Mouse (Mus musculus) intestine, postnatal 0 days (tissue): ENCODE measurements around the gene Ccl27b. TPM values are rescaled to one million over a fixed set of nuclear protein-coding genes. Genes with fewer than 3 reads are reported as not detected.
"Not testable (repeated sequence)": the region's sequence is repeated elsewhere in the genome, so short reads cannot be mapped to it uniquely, and the experiment has no call there.

Experiments used
- ATAC-seq: fragments of 200-750 bp; cut with Nextera tagmentation; 2 replicates; pipeline ENCODE4 v1.8.0; 2017; ENCODE audit warnings: mild to moderate bottlenecking, moderate TSS enrichment, moderate library complexity
- H3K27ac ChIP-seq: fragments of 300-500 bp; sonication (generic); 2 replicates; pipeline ENCODE4 v1.5.1; 2014; ENCODE audit warnings: mild to moderate bottlenecking, low read depth, low read length, moderate library complexity
- H3K27me3 ChIP-seq: fragments of 300-500 bp; sonication (generic); replicated peaks from 2 replicates; pipeline ENCODE4 v1.6.1; 2014; ENCODE audit warnings: low read length, mixed read lengths; ENCODE audit not compliant: control insufficient read depth, insufficient read depth
- H3K36me3 ChIP-seq: fragments of 300-500 bp; sonication (generic); 2 replicates; pipeline ENCODE4 v1.6.1; 2014; ENCODE audit warnings: mild to moderate bottlenecking, moderate library complexity; ENCODE audit not compliant: control insufficient read depth, insufficient read depth
- H3K4me1 ChIP-seq: fragments of 300-500 bp; sonication (generic); replicated peaks from 2 replicates; pipeline ENCODE4 v1.6.1; 2014; ENCODE audit warnings: antibody characterized with exemption, low read length, mixed read lengths; ENCODE audit not compliant: control insufficient read depth, insufficient read depth
- H3K4me2 ChIP-seq: fragments of 300-500 bp; sonication (generic); replicated peaks from 2 replicates; pipeline ENCODE4 v1.6.1; 2014; ENCODE audit warnings: low read depth, mild to moderate bottlenecking, moderate library complexity
- H3K4me3 ChIP-seq: fragments of 300-500 bp; sonication (generic); 2 replicates; pipeline ENCODE4 v1.5.1; 2014; ENCODE audit warnings: low read depth, low read length
- H3K9ac ChIP-seq: fragments of 300-500 bp; sonication (generic); 2 replicates; pipeline ENCODE4 v1.6.1; 2014; ENCODE audit warnings: mild to moderate bottlenecking, low read depth, low read length
- H3K9me3 ChIP-seq: fragments of 300-500 bp; sonication (generic); 2 replicates; pipeline ENCODE4 v1.6.1; 2016; ENCODE audit warnings: mixed run types; ENCODE audit not compliant: control insufficient read depth
- WGBS: fragments of 180-500 bp; shearing (Covaris S2); extraction: QIAGEN DNeasy Blood & Tissue Kit; methylation state at CpG from one replicate; pipeline ENCODE4 v1.1.7; 2014; 5-methylcytosine and 5-hydroxymethylcytosine counted together
- polyA plus RNA-seq: library from polyadenylated mRNA; unstranded; fragments of >200 nt; fragmentation: Nextera tagmentation; extraction: Ambion mirVana; gene quantifications from 2 replicates; pipeline ENCODE4 v1.2.1, GENCODE M21; 2015

The Ccl27b gene
- not detected in 2 replicates for polyA plus RNA-seq

- not testable (repeated sequence) for H3K9ac ChIP-seq, H3K27me3 ChIP-seq, H3K4me2 ChIP-seq, ATAC-seq, H3K27ac ChIP-seq, H3K36me3 ChIP-seq, H3K4me3 ChIP-seq, H3K4me1 ChIP-seq, H3K9me3 ChIP-seq
- WGBS = no CpG with 5 or more reads among the region's 9 CpGs
These were observed at the start of gene Ccl27b for GRCm38 (mm10) chr4:42654951-42655350. TSS of gene Ccl27b (plus strand) at chr4:42655251.

- H3K9me3 ChIP-seq, H3K4me1 ChIP-seq, H3K36me3 ChIP-seq, H3K4me2 ChIP-seq, H3K27me3 ChIP-seq, H3K4me3 ChIP-seq, ATAC-seq, H3K9ac ChIP-seq, H3K27ac ChIP-seq: not testable (repeated sequence)
- no CpG with 5 or more reads among the region's 5 CpGs for WGBS
These were observed 43.2 kb upstream of the Ccl27b start, which contains the start of gene Gm10591 for GRCm38 (mm10) chr4:42611895-42612294. TSS of gene Gm10591 (plus strand) at chr4:42612195.

- H3K4me3 ChIP-seq, H3K4me1 ChIP-seq, ATAC-seq, H3K4me2 ChIP-seq, H3K9ac ChIP-seq, H3K36me3 ChIP-seq, H3K27ac ChIP-seq, H3K27me3 ChIP-seq, H3K9me3 ChIP-seq: not testable (repeated sequence)
- WGBS = no CpG with 5 or more reads among the region's 8 CpGs
These were observed 25.6 kb upstream of the Ccl27b start, which contains the start of gene Gm2564 for GRCm38 (mm10) chr4:42629419-42629818. TSS of gene Gm2564 (plus strand) at chr4:42629719.

GRCm38 (mm10) chr4:42661793-42662192 lies 6.7 kb downstream of the Ccl27b start, which contains the start of gene Il11ra2:
TSS of gene Il11ra2 (minus strand) at chr4:42661893.
- H3K27me3 ChIP-seq, H3K4me2 ChIP-seq, H3K27ac ChIP-seq, ATAC-seq, H3K9me3 ChIP-seq, H3K9ac ChIP-seq, H3K4me3 ChIP-seq, H3K36me3 ChIP-seq, H3K4me1 ChIP-seq: not testable (repeated sequence)
- no CpG with 5 or more reads among the region's 3 CpGs for WGBS

GRCm38 (mm10) chr4:42675415-42675814 lies 20.4 kb downstream of the Ccl27b start:
- not testable (repeated sequence) for H3K9ac ChIP-seq, H3K4me2 ChIP-seq, H3K4me1 ChIP-seq, H3K4me3 ChIP-seq, H3K36me3 ChIP-seq, ATAC-seq, H3K9me3 ChIP-seq, H3K27me3 ChIP-seq, H3K27ac ChIP-seq
- no CpG with 5 or more reads among the region's 4 CpGs for WGBS

- H3K9me3 ChIP-seq, H3K27ac ChIP-seq, H3K4me2 ChIP-seq, H3K27me3 ChIP-seq, ATAC-seq, H3K4me3 ChIP-seq, H3K36me3 ChIP-seq, H3K9ac ChIP-seq, H3K4me1 ChIP-seq: not testable (repeated sequence)
- no CpG with 5 or more reads among the region's 7 CpGs for WGBS
These were observed 24.3 kb downstream of the Ccl27b start for GRCm38 (mm10) chr4:42679365-42679764.

GRCm38 (mm10) chr4:42680374-42681356 lies 25.6 kb downstream of the Ccl27b start:
- not testable (repeated sequence) for H3K4me2 ChIP-seq, H3K27me3 ChIP-seq, H3K4me1 ChIP-seq, ATAC-seq, H3K9ac ChIP-seq, H3K9me3 ChIP-seq, H3K36me3 ChIP-seq, H3K4me3 ChIP-seq, H3K27ac ChIP-seq
- WGBS = no CpG with 5 or more reads among the region's 32 CpGs

GRCm38 (mm10) chr4:42681473-42682182 lies 26.6 kb downstream of the Ccl27b start:
- not testable (repeated sequence) for H3K9ac ChIP-seq, H3K9me3 ChIP-seq, H3K27me3 ChIP-seq, H3K27ac ChIP-seq, H3K4me3 ChIP-seq, H3K4me2 ChIP-seq, H3K36me3 ChIP-seq, ATAC-seq, H3K4me1 ChIP-seq
- WGBS = no CpG with 5 or more reads among the region's 66 CpGs

- not testable (repeated sequence) for H3K36me3 ChIP-seq, H3K9ac ChIP-seq, H3K4me1 ChIP-seq, H3K9me3 ChIP-seq, ATAC-seq, H3K27ac ChIP-seq, H3K4me2 ChIP-seq, H3K4me3 ChIP-seq, H3K27me3 ChIP-seq
- no CpG with 5 or more reads among the region's 18 CpGs for WGBS
These were observed 27.1 kb downstream of the Ccl27b start for GRCm38 (mm10) chr4:42682183-42682524.
